Mouse (Mus musculus): ENCODE measurements around the gene Thnsl1. TPM values are rescaled to one million over a fixed set of nuclear protein-coding genes. Genes with fewer than 3 reads are reported as not detected.
A peak's percentile ranks its signal among the peaks of the same experiment; 100 is the strongest.

The Thnsl1 gene
- polyA plus RNA-seq, 1 experiment from 2014 or later, result 10.9 TPM

DNA sequence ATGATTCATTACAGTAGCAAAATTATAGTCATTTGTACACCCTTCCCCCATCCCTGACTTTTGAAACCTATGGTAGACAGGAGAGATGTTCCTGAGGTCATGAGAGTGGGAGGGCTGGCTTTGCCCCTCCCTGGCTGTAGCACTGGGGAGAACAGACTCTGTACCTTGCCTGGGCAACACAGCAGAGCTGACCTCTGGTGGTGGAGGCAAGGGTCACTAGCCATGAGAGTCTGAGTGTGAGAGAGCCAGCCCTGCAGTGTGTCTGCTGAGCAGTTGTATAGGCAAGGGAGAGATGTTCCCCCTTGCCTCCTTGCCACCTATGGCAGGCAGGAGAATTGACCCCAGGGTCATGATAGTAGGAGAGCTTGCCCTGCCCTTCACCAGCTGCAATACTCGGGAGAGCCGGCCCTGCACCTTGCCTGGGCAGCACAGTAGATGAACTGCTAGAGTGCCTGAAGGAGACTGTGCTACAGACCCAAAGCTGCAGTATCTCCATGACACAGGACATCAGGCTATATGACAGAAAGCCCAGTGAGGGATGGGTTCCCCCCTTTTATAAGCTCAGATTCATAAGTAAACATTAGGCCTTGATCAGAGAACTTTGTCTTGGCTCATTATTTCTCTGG, 40.1 kb downstream of the Thnsl1 start:
- no peaks in the 10 kb centered on the region for H3K27me3 ChIP-seq (ENCODE audit: control insufficient read depth, insufficient read depth, low read length)
- H3K4me3 ChIP-seq (ENCODE audit: low read depth, low read length), result no peak overlapping the region
- no peak overlapping the region for H3K27ac ChIP-seq (ENCODE audit: low read length)
- H3K9me3 ChIP-seq (ENCODE audit: control insufficient read depth, low read depth, low read length), result no peaks in the 10 kb centered on the region
- no peaks in the 10 kb centered on the region for H3K36me3 ChIP-seq (ENCODE audit: control insufficient read depth, insufficient read depth, low read length)
- ATAC-seq (ENCODE audit: insufficient number of reproducible peaks, insufficient read depth, low FRiP score, low read depth), result 0 out of 2 replicates have a peak, but pooled peaks have one; percentile 14
- H3K4me2 ChIP-seq (replicated peaks; ENCODE audit: low read depth, low read length), result no peak overlapping the region
- no peaks in the 10 kb centered on the region for H3K4me1 ChIP-seq (ENCODE audit: control insufficient read depth, insufficient read depth, low read length)
- WGBS, result 69% methylated on average over 2 of the region's 2 CpGs
- no peak overlapping the region for H3K9ac ChIP-seq (replicated peaks; ENCODE audit: low read depth, low read length)

- H3K27me3 ChIP-seq (ENCODE audit: control insufficient read depth, insufficient read depth, low read length), result no peaks in the 10 kb centered on the region
- H3K4me3 ChIP-seq (ENCODE audit: low read depth, low read length), result no peak overlapping the region
- no peak overlapping the region for H3K9ac ChIP-seq (replicated peaks; ENCODE audit: low read depth, low read length)
- no peak overlapping the region for H3K27ac ChIP-seq (ENCODE audit: low read length)
- H3K4me1 ChIP-seq (ENCODE audit: control insufficient read depth, insufficient read depth, low read length), result no peaks in the 10 kb centered on the region
- H3K36me3 ChIP-seq (ENCODE audit: control insufficient read depth, insufficient read depth, low read length), result no peaks in the 10 kb centered on the region
- H3K9me3 ChIP-seq (ENCODE audit: control insufficient read depth, low read depth, low read length), result no peaks in the 10 kb centered on the region
- WGBS, result 61% methylated on average over 3 of the region's 3 CpGs
- ATAC-seq (ENCODE audit: insufficient number of reproducible peaks, insufficient read depth, low FRiP score, low read depth), result no peak
- no peak overlapping the region for H3K4me2 ChIP-seq (replicated peaks; ENCODE audit: low read depth, low read length)
Measured at GRCm38 (mm10) chr2:21253644-21254043, 48.1 kb downstream of the Thnsl1 start.

DNA sequence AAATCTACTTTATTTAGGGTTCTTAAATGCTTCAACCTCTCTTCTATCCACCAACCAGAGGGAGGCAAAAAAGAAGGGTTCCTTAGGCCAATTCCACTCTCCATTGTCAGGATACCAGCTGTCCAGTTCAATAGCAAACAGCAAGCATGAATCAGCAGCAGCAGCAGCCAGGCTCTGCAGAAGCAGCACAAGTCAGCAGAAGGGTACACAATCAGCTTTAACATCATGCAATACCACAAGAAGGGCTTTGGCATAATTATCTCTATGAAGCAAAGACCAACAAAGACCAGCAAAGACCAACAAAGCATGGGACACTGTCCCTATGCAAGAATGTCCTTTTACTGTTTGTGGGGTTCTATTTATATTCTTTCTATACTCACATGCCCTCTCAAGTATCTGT, 48.8 kb downstream of the Thnsl1 start:
- Histone ChIP-seq H3K9ac (replicated peaks; ENCODE audit: low read depth, low read length) (no peak overlapping the region), H3K36me3 (ENCODE audit: control insufficient read depth, insufficient read depth, low read length) (no peaks in the 10 kb centered on the region), H3K9me3 (ENCODE audit: control insufficient read depth, low read depth, low read length) (no peaks in the 10 kb centered on the region), H3K27ac (ENCODE audit: low read length) (no peak overlapping the region), H3K4me2 (replicated peaks; ENCODE audit: low read depth, low read length) (no peak overlapping the region), H3K4me1 (ENCODE audit: control insufficient read depth, insufficient read depth, low read length) (no peaks in the 10 kb centered on the region), H3K4me3 (ENCODE audit: low read depth, low read length) (no peak overlapping the region), H3K27me3 (ENCODE audit: control insufficient read depth, insufficient read depth, low read length) (no peaks in the 10 kb centered on the region)
- ATAC-seq (ENCODE audit: insufficient number of reproducible peaks, insufficient read depth, low FRiP score, low read depth), result no peak

- no peaks in the 10 kb centered on the region for H3K36me3 ChIP-seq (ENCODE audit: control insufficient read depth, insufficient read depth, low read length)
- H3K9ac ChIP-seq (replicated peaks; ENCODE audit: low read depth, low read length), result no peak overlapping the region
- H3K27ac ChIP-seq (ENCODE audit: low read length), result no peak overlapping the region
- no peak for ATAC-seq (ENCODE audit: insufficient number of reproducible peaks, insufficient read depth, low FRiP score, low read depth)
- H3K4me3 ChIP-seq (ENCODE audit: low read depth, low read length), result no peak overlapping the region
- no peaks in the 10 kb centered on the region for H3K27me3 ChIP-seq (ENCODE audit: control insufficient read depth, insufficient read depth, low read length)
- no peak overlapping the region for H3K4me2 ChIP-seq (replicated peaks; ENCODE audit: low read depth, low read length)
- H3K9me3 ChIP-seq (ENCODE audit: control insufficient read depth, low read depth, low read length), result no peaks in the 10 kb centered on the region
- WGBS, result 84% methylated on average over 4 of the region's 4 CpGs
- 0 out of 2 replicates have a peak, but pooled peaks cover 3% of the 10 kb centered on the region for H3K4me1 ChIP-seq (ENCODE audit: control insufficient read depth, insufficient read depth, low read length)
Measured at GRCm38 (mm10) chr2:21258281-21258680, 52.8 kb downstream of the Thnsl1 start.

DNA sequence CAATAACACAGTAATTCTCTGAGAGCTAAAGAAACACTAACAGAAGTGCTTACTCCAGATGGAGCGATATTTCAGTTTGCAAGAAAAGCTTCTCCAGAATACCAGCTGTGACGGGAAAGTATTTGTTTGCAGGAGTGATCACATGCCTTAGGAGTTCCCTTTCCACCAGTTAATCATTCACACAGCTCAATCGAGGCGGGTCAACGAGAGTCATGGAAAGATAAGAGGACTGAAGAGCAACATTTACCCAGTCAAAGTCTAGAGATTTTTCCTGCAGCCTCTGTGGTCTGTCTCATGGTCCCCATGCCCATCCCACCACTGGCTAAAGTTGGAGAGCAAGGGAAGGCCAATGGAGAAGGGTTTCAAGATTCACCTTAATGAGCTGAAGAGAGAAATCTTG, 53.6 kb downstream of the Thnsl1 start:
- WGBS, result 30% methylated on average over 5 of the region's 5 CpGs
- H3K4me3 ChIP-seq (ENCODE audit: low read depth, low read length), result no peak overlapping the region
- no peaks in the 10 kb centered on the region for H3K27me3 ChIP-seq (ENCODE audit: control insufficient read depth, insufficient read depth, low read length)
- no peak overlapping the region for H3K9ac ChIP-seq (replicated peaks; ENCODE audit: low read depth, low read length)
- H3K27ac ChIP-seq (ENCODE audit: low read length), result no peak overlapping the region
- H3K4me1 ChIP-seq (ENCODE audit: control insufficient read depth, insufficient read depth, low read length), result 0 out of 2 replicates have a peak, but pooled peaks cover 3% of the 10 kb centered on the region
- ATAC-seq (ENCODE audit: insufficient number of reproducible peaks, insufficient read depth, low FRiP score, low read depth), result peak; percentile 72
- H3K9me3 ChIP-seq (ENCODE audit: control insufficient read depth, low read depth, low read length), result no peaks in the 10 kb centered on the region
- no peaks in the 10 kb centered on the region for H3K36me3 ChIP-seq (ENCODE audit: control insufficient read depth, insufficient read depth, low read length)
- H3K4me2 ChIP-seq (replicated peaks; ENCODE audit: low read depth, low read length), result no peak overlapping the region

DNA sequence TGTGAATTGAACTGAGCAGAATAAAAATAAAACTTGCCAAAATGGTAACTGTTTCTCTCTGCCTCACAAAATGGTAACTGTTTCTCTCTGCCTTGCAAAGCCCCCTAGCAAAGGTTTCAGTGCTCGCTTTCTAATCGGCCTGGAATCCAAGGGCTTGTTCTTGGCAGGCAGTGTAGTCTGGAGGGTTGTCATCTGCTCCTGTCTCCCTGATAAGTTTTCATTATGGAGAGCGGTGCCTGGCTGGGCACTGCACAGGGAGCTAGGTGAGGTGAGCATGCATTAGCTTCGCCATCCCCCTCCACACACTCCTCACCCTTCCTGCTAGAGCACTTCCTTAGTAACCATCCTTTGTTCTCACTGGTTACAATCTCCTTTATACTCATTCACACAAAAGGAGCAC, 54.5 kb downstream of the Thnsl1 start:
- Histone ChIP-seq H3K4me1 (ENCODE audit: control insufficient read depth, insufficient read depth, low read length) (0 out of 2 replicates have a peak, but pooled peaks cover 3% of the 10 kb centered on the region), H3K36me3 (ENCODE audit: control insufficient read depth, insufficient read depth, low read length) (no peaks in the 10 kb centered on the region), H3K9ac (replicated peaks; ENCODE audit: low read depth, low read length) (no peak overlapping the region), H3K4me3 (ENCODE audit: low read depth, low read length) (no peak overlapping the region), H3K9me3 (ENCODE audit: control insufficient read depth, low read depth, low read length) (no peaks in the 10 kb centered on the region), H3K27me3 (ENCODE audit: control insufficient read depth, insufficient read depth, low read length) (no peaks in the 10 kb centered on the region), H3K4me2 (replicated peaks; ENCODE audit: low read depth, low read length) (no peak overlapping the region), H3K27ac (ENCODE audit: low read length) (no peak overlapping the region)
- ATAC-seq (ENCODE audit: insufficient number of reproducible peaks, insufficient read depth, low FRiP score, low read depth), result no peak
- 47% methylated on average over 4 of the region's 4 CpGs for WGBS

DNA sequence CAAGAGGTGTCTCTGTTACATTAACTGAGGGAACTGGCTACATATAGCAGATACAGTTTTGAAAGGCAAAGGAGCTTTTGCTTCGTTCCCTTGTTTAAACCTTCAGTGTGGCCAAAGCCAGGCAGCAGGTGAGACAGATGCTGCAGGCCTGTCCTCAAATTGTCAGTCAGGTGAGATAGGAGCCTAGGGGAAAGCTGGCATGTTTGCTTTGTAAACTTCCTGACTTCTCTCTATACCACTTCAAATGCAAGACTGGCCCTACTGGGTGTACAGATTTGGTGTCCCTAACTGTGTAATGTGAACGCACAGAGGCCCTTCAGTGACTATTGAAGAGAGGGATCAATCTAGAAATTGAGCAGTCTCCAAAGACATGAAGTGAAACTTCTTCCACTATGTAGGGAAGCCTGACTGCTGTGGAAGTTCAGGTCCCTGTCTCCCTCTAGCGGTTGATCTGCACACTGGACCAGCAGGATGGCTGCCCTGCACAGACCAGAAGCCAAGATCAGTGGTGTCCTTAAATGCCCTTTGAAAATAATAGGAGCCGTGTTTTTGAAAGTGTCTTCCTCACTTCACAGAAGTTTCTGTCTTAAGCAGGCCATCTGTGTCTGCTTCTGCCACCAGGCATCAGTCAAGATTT, 56.0 kb downstream of the Thnsl1 start:
- H3K4me3 ChIP-seq (ENCODE audit: low read depth, low read length), result no peak overlapping the region
- H3K9ac ChIP-seq (replicated peaks; ENCODE audit: low read depth, low read length), result no peak overlapping the region
- no peaks in the 10 kb centered on the region for H3K36me3 ChIP-seq (ENCODE audit: control insufficient read depth, insufficient read depth, low read length)
- 0 out of 2 replicates have a peak, but pooled peaks cover 3% of the 10 kb centered on the region for H3K4me1 ChIP-seq (ENCODE audit: control insufficient read depth, insufficient read depth, low read length)
- H3K9me3 ChIP-seq (ENCODE audit: control insufficient read depth, low read depth, low read length), result no peaks in the 10 kb centered on the region
- no peak overlapping the region for H3K27ac ChIP-seq (ENCODE audit: low read length)
- H3K27me3 ChIP-seq (ENCODE audit: control insufficient read depth, insufficient read depth, low read length), result no peaks in the 10 kb centered on the region
- no peak overlapping the region for H3K4me2 ChIP-seq (replicated peaks; ENCODE audit: low read depth, low read length)
- WGBS, result 26% methylated on average over 4 of the region's 4 CpGs
- peak; percentile 79; the same call in 1 of the 2 replicates for ATAC-seq (ENCODE audit: insufficient number of reproducible peaks, insufficient read depth, low FRiP score, low read depth)

DNA sequence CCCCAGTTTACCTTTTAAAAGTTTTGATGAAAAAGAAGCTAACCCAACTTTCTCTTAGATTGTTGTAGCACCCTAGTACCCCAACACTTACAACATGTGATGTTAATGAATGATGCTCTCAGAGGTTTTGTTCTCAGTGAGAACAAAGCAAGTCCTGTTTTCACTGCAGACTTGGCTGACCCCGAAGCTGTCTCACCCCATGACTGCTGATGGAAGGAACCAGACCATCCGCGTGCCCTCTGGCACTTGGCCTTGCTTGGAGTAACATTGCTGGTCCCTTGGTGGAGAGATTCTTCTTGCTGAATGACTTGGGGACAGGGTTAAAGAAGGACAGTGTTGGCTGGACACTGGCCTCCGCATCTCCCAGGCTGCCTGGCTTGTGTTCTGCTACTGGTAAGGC, 58.5 kb downstream of the Thnsl1 start:
- ATAC-seq (ENCODE audit: insufficient number of reproducible peaks, insufficient read depth, low FRiP score, low read depth), result no peak

More for the DNA sequence above, 58.5 kb downstream of the Thnsl1 start:
- H3K9me3 ChIP-seq (ENCODE audit: control insufficient read depth, low read depth, low read length), result no peaks in the 10 kb centered on the region
- no peak overlapping the region for H3K4me3 ChIP-seq (ENCODE audit: low read depth, low read length)
- no peaks in the 10 kb centered on the region for H3K27me3 ChIP-seq (ENCODE audit: control insufficient read depth, insufficient read depth, low read length)
- H3K27ac ChIP-seq (ENCODE audit: low read length), result no peak overlapping the region
- no peaks in the 10 kb centered on the region for H3K36me3 ChIP-seq (ENCODE audit: control insufficient read depth, insufficient read depth, low read length)
- H3K4me2 ChIP-seq (replicated peaks; ENCODE audit: low read depth, low read length), result no peak overlapping the region
- no peak overlapping the region for H3K9ac ChIP-seq (replicated peaks; ENCODE audit: low read depth, low read length)
- WGBS, result 85% methylated on average over 4 of the region's 4 CpGs
- H3K4me1 ChIP-seq (ENCODE audit: control insufficient read depth, insufficient read depth, low read length), result peaks cover 11% of the 10 kb centered on the region; the same call in 1 of the 2 replicates

Measured in stomach, embryonic 14.5 days (tissue).